In genomic region chr16:8746509-8746908, GRCm38 (mm10) we compare ENCODE assay signal across 15 mouse cellular contexts. TPM values are rescaled to one million over a fixed set of nuclear protein-coding genes. Genes with fewer than 3 reads are reported as not detected.
DNase-seq lines count a peak whose midpoint lies in the region; ATAC-seq and TF ChIP-seq lines count a peak whose summit lies in the region.
"Had no signal": no experiment of that assay in that cellular context is flagged by ENCODE, and none has a peak within 500 bp of the region (broad histone marks: within the 10 kb centered on the region; RNA-seq: fewer than 3 reads in every experiment).

No protein-coding gene starts in this region.

- ATAC-seq in liver, embryonic 14.5 days (ENCODE audit: insufficient read depth): peak; percentile 80
- ATAC-seq: intestine, embryonic 15.5 days had no signal

- no peaks in the 10 kb centered on the region for H3K27me3 ChIP-seq in liver, embryonic 14.5 days (ENCODE audit: control insufficient read depth, insufficient read depth, low read length)
- H3K27me3 ChIP-seq: embryonic facial prominence, embryonic 12.5 days; hindbrain, embryonic 12.5 days; intestine, embryonic 15.5 days had no signal

- peak overlapping the region; percentile 97 for H3K27ac ChIP-seq in liver, embryonic 14.5 days
- H3K27ac ChIP-seq: embryonic facial prominence, embryonic 12.5 days; hindbrain, embryonic 12.5 days; intestine, embryonic 15.5 days had no signal

- peak overlapping the region; percentile 70 for H3K4me2 ChIP-seq in liver, embryonic 14.5 days (ENCODE audit: low read depth)
- H3K4me2 ChIP-seq: embryonic facial prominence, embryonic 12.5 days; hindbrain, embryonic 12.5 days; intestine, embryonic 15.5 days; midbrain, embryonic 11.5 days had no signal

- peaks cover 82% of the 10 kb centered on the region in 2 experiments for H3K4me1 ChIP-seq in liver, embryonic 14.5 days (replicated peaks; ENCODE audit: control insufficient read depth in 2 of 2, insufficient read depth in 2 of 2, low read length in 1 of 2)
- H3K4me1 ChIP-seq: embryonic facial prominence, embryonic 12.5 days; hindbrain, embryonic 12.5 days; intestine, embryonic 15.5 days had no signal

- H3K9ac ChIP-seq in liver, embryonic 14.5 days (replicated peaks): peak overlapping the region; percentile 68
- H3K9ac ChIP-seq: embryonic facial prominence, embryonic 12.5 days; hindbrain, embryonic 12.5 days; intestine, embryonic 15.5 days had no signal

- no peaks in the 10 kb centered on the region for H3K36me3 ChIP-seq in liver, embryonic 14.5 days (replicated peaks; ENCODE audit: control insufficient read depth, insufficient read depth, low read depth)
- H3K36me3 ChIP-seq: embryonic facial prominence, embryonic 12.5 days; hindbrain, embryonic 12.5 days; intestine, embryonic 15.5 days had no signal

- WGBS in liver, embryonic 14.5 days (ENCODE audit: insufficient replicate concordance): 9% methylated on average over 2 of the region's 2 CpGs

- H3K4me3 ChIP-seq in liver, embryonic 14.5 days (ENCODE audit: insufficient read depth in 1 of 2, low read depth in 2 of 2, low read length in 2 of 2): peak overlapping the region in 1 of 2 experiments; percentile 10; a peak in 1 of 4 replicates
- H3K4me3 ChIP-seq: embryonic facial prominence, embryonic 12.5 days; hindbrain, embryonic 12.5 days; intestine, embryonic 15.5 days had no signal

- DNase-seq in spleen, postnatal 36 days (ENCODE audit: low spot score in 2 of 2): peak; percentile 41 to 69
- DNase-seq in spleen, adult 12 weeks (ENCODE audit: low spot score): no peak
- DNase-seq in c-Kit-negative CD71-positive TER-119-positive erythroid progenitor cells, embryonic 14.5 days (ENCODE audit: low read depth, low spot score): peak; percentile 83
- peak; percentile 77 to 81 (median 78) for DNase-seq in liver, embryonic 14.5 days (ENCODE audit: low read depth in 3 of 3, low spot score in 3 of 3)
- DNase-seq in thymus, postnatal 14 days: peak; percentile 53
- DNase-seq in left cerebral cortex, adult 18-20 months (ENCODE audit: low spot score in 2 of 2): no peak
- DNase-seq in adrenal gland, adult 8-10 months: no peak
- DNase-seq in cerebellum, adult 11-12 months: no peak
- DNase-seq: adrenal gland, postnatal 36 days; B cell, adult 2 months; lung, postnatal 14 days had no signal

- H3K9me3 ChIP-seq in liver, embryonic 14.5 days (ENCODE audit: control insufficient read depth, low read length): no peaks in the 10 kb centered on the region
- H3K9me3 ChIP-seq: embryonic facial prominence, embryonic 12.5 days; hindbrain, embryonic 12.5 days; intestine, embryonic 15.5 days had no signal

- TF ChIP-seq EP300 in liver, embryonic 14.5 days (IDR thresholded peaks at IDR 0.05; ENCODE audit: low read depth): peak; percentile 86

- TF ChIP-seq CTCF in liver, embryonic 14.5 days (IDR thresholded peaks at IDR 0.05; ENCODE audit: low read depth): no peak

RNA-seq across cellular contexts. Expression of gene Usp7, which starts 45.6 kb away (rescaled TPM):
- polyA plus RNA-seq in liver, embryonic 14.5 days (2012; rRNA removed): 37.6 and 57.5 TPM in 2 replicates
- 35.5 and 41.9 TPM in 2 replicates for polyA plus RNA-seq in liver, embryonic 14.5 days (2014; fragmentation: Nextera tagmentation; extraction: Ambion mirVana)
- 100 to 1,000 TPM; 160 to 165 TPM for total RNA-seq in left cerebral cortex, adult 18-20 months (2021)
- 100 to 1,000 TPM; 105 to 149 (median 127) TPM for total RNA-seq in adrenal gland, adult 8-10 months (2022)

Comparison
In these comparisons a context has a peak if more than half of its experiments do, and no peak if none do; other contexts are left out.
1. DNase-seq: peak in spleen, postnatal 36 days (2 of 2), c-Kit-negative CD71-positive TER-119-positive erythroid progenitor cells, embryonic 14.5 days (single experiment), liver, embryonic 14.5 days (3 of 3) and thymus, postnatal 14 days (single experiment); none in spleen, adult 12 weeks (single experiment), left cerebral cortex, adult 18-20 months (0 of 2), adrenal gland, adult 8-10 months (single experiment) and cerebellum, adult 11-12 months (single experiment).